Mouse (Mus musculus): ENCODE data around the gene Gm26620. TPM values are rescaled to one million over a fixed set of nuclear protein-coding genes. Genes with fewer than 3 reads are reported as not detected.

The Gm26620 gene
- polyA plus RNA-seq, 1 experiment from 2014 or later: not detected

- no peak overlapping the region for H3K4me2 ChIP-seq (ENCODE audit: low read length)
- peaks cover 0 to under 1% of the 10 kb centered on the region in 2 experiments; a peak in 2 of 4 replicates for H3K4me1 ChIP-seq (ENCODE audit: control insufficient read depth in 2 of 2, insufficient read depth in 2 of 2, low read length in 2 of 2)
- WGBS: 95% methylated on average over 2 of the region's 2 CpGs
These were observed 12.9 kb upstream of the Gm26620 start for GRCm38 (mm10) chr1:170871961-170872360.

GRCm38 (mm10) chr1:170875676-170876075 lies 9.2 kb upstream of the Gm26620 start:
- Histone ChIP-seq H3K36me3 (ENCODE audit: control insufficient read depth, insufficient read depth, low read length) (peaks cover 72% of the 10 kb centered on the region), H3K9me3 (ENCODE audit: control insufficient read depth, low read length) (no peaks in the 10 kb centered on the region), H3K27me3 (ENCODE audit: control insufficient read depth, insufficient read depth, low read length) (no peaks in the 10 kb centered on the region), H3K4me3 (ENCODE audit: control insufficient read depth in 1 of 2, insufficient read depth in 1 of 2, low read depth in 1 of 2, low read length in 2 of 2) (no peak overlapping the region), H3K4me1 (ENCODE audit: control insufficient read depth in 2 of 2, insufficient read depth in 2 of 2, low read length in 2 of 2) (no peaks in the 10 kb centered on the region; a peak in 1 of 4 replicates), H3K4me2 (ENCODE audit: low read length) (no peak overlapping the region), H3K9ac (ENCODE audit: low read length) (no peak overlapping the region), H3K27ac (replicated peaks in 1 of 2; ENCODE audit: control insufficient read depth in 1 of 2, insufficient read depth in 1 of 2, low read depth in 2 of 2, low read length in 2 of 2) (no peak overlapping the region)
- no peak for ATAC-seq (ENCODE audit: insufficient number of reproducible peaks, insufficient read depth, low FRiP score, low read depth)
- 84% methylated on average over 3 of the region's 3 CpGs for WGBS

More at GRCm38 (mm10) chr1:170871961-170872360, 12.9 kb upstream of the Gm26620 start:
- no peak for ATAC-seq (ENCODE audit: insufficient number of reproducible peaks, insufficient read depth, low FRiP score, low read depth)
- Histone ChIP-seq H3K9me3 (ENCODE audit: control insufficient read depth, low read length) (no peaks in the 10 kb centered on the region), H3K9ac (ENCODE audit: low read length) (no peak overlapping the region), H3K36me3 (ENCODE audit: control insufficient read depth, insufficient read depth, low read length) (peaks cover 46% of the 10 kb centered on the region), H3K27ac (replicated peaks in 1 of 2; ENCODE audit: control insufficient read depth in 1 of 2, insufficient read depth in 1 of 2, low read depth in 2 of 2, low read length in 2 of 2) (no peak overlapping the region), H3K4me3 (ENCODE audit: control insufficient read depth in 1 of 2, insufficient read depth in 1 of 2, low read depth in 1 of 2, low read length in 2 of 2) (no peak overlapping the region), H3K27me3 (ENCODE audit: control insufficient read depth, insufficient read depth, low read length) (no peaks in the 10 kb centered on the region)

- Histone ChIP-seq H3K27ac (replicated peaks in 1 of 2; ENCODE audit: control insufficient read depth in 1 of 2, insufficient read depth in 1 of 2, low read depth in 2 of 2, low read length in 2 of 2) (0 out of 4 replicates have a peak overlapping the region, but pooled peaks of 1 of the 2 experiments have one; percentile 14), H3K4me3 (ENCODE audit: control insufficient read depth in 1 of 2, insufficient read depth in 1 of 2, low read depth in 1 of 2, low read length in 2 of 2) (no peak overlapping the region), H3K27me3 (ENCODE audit: control insufficient read depth, insufficient read depth, low read length) (no peaks in the 10 kb centered on the region), H3K36me3 (ENCODE audit: control insufficient read depth, insufficient read depth, low read length) (peaks cover 74% of the 10 kb centered on the region), H3K9ac (ENCODE audit: low read length) (no peak overlapping the region), H3K4me1 (ENCODE audit: control insufficient read depth in 2 of 2, insufficient read depth in 2 of 2, low read length in 2 of 2) (no peaks in the 10 kb centered on the region; a peak in 1 of 4 replicates), H3K4me2 (ENCODE audit: low read length) (no peak overlapping the region), H3K9me3 (ENCODE audit: control insufficient read depth, low read length) (no peaks in the 10 kb centered on the region)
- no peak for ATAC-seq (ENCODE audit: insufficient number of reproducible peaks, insufficient read depth, low FRiP score, low read depth)
- 40% methylated on average over 5 of the region's 5 CpGs for WGBS
These were observed 8.0 kb upstream of the Gm26620 start for GRCm38 (mm10) chr1:170876906-170877305.

GRCm38 (mm10) chr1:170882915-170883485 lies 1.9 kb upstream of the Gm26620 start:
- no peak for ATAC-seq (ENCODE audit: insufficient number of reproducible peaks, insufficient read depth, low FRiP score, low read depth)
- Histone ChIP-seq H3K9ac (ENCODE audit: low read length) (no peak overlapping the region), H3K4me2 (ENCODE audit: low read length) (no peak overlapping the region), H3K9me3 (ENCODE audit: control insufficient read depth, low read length) (no peaks in the 10 kb centered on the region), H3K36me3 (ENCODE audit: control insufficient read depth, insufficient read depth, low read length) (peaks cover 35% of the 10 kb centered on the region), H3K4me1 (ENCODE audit: control insufficient read depth in 2 of 2, insufficient read depth in 2 of 2, low read length in 2 of 2) (peaks cover 4 to 17% of the 10 kb centered on the region in 2 experiments; a peak in 3 of 4 replicates), H3K27ac (replicated peaks in 1 of 2; ENCODE audit: control insufficient read depth in 1 of 2, insufficient read depth in 1 of 2, low read depth in 2 of 2, low read length in 2 of 2) (no peak overlapping the region), H3K27me3 (ENCODE audit: control insufficient read depth, insufficient read depth, low read length) (no peaks in the 10 kb centered on the region), H3K4me3 (ENCODE audit: control insufficient read depth in 1 of 2, insufficient read depth in 1 of 2, low read depth in 1 of 2, low read length in 2 of 2) (no peak overlapping the region)
- WGBS: 78% methylated on average over 5 of the region's 5 CpGs

- Histone ChIP-seq H3K36me3 (ENCODE audit: control insufficient read depth, insufficient read depth, low read length) (peaks cover 24% of the 10 kb centered on the region), H3K4me1 (ENCODE audit: control insufficient read depth in 2 of 2, insufficient read depth in 2 of 2, low read length in 2 of 2) (peaks cover 4 to 17% of the 10 kb centered on the region in 2 experiments; a peak in 3 of 4 replicates), H3K27ac (replicated peaks in 1 of 2; ENCODE audit: control insufficient read depth in 1 of 2, insufficient read depth in 1 of 2, low read depth in 2 of 2, low read length in 2 of 2) (no peak overlapping the region), H3K27me3 (ENCODE audit: control insufficient read depth, insufficient read depth, low read length) (no peaks in the 10 kb centered on the region), H3K9me3 (ENCODE audit: control insufficient read depth, low read length) (no peaks in the 10 kb centered on the region), H3K4me3 (ENCODE audit: control insufficient read depth in 1 of 2, insufficient read depth in 1 of 2, low read depth in 1 of 2, low read length in 2 of 2) (peak overlapping the region; percentile 60 to 99), H3K4me2 (ENCODE audit: low read length) (peak overlapping the region; percentile 96), H3K9ac (ENCODE audit: low read length) (peak overlapping the region; percentile 94)
- ATAC-seq (ENCODE audit: insufficient number of reproducible peaks, insufficient read depth, low FRiP score, low read depth): no peak
- 20% methylated on average over 8 of the region's 8 CpGs for WGBS
These were observed 475 bp upstream of the Gm26620 start for GRCm38 (mm10) chr1:170884390-170884789.

GRCm38 (mm10) chr1:170886044-170886458 lies 1.2 kb downstream of the Gm26620 start:
- 49% methylated on average over 6 of the region's 6 CpGs for WGBS
- no peak overlapping the region for H3K9ac ChIP-seq (ENCODE audit: low read length)
- H3K36me3 ChIP-seq (ENCODE audit: control insufficient read depth, insufficient read depth, low read length): peaks cover 8% of the 10 kb centered on the region; the same call in 1 of the 2 replicates
- ATAC-seq (ENCODE audit: insufficient number of reproducible peaks, insufficient read depth, low FRiP score, low read depth): no peak
- H3K4me1 ChIP-seq (ENCODE audit: control insufficient read depth in 2 of 2, insufficient read depth in 2 of 2, low read length in 2 of 2): peaks cover 4 to 17% of the 10 kb centered on the region in 2 experiments; a peak in 3 of 4 replicates
- H3K9me3 ChIP-seq (ENCODE audit: control insufficient read depth, low read length): no peaks in the 10 kb centered on the region
- no peak overlapping the region for H3K27ac ChIP-seq (replicated peaks in 1 of 2; ENCODE audit: control insufficient read depth in 1 of 2, insufficient read depth in 1 of 2, low read depth in 2 of 2, low read length in 2 of 2)
- no peak overlapping the region for H3K4me3 ChIP-seq (ENCODE audit: control insufficient read depth in 1 of 2, insufficient read depth in 1 of 2, low read depth in 1 of 2, low read length in 2 of 2)
- H3K27me3 ChIP-seq (ENCODE audit: control insufficient read depth, insufficient read depth, low read length): no peaks in the 10 kb centered on the region
- no peak overlapping the region for H3K4me2 ChIP-seq (ENCODE audit: low read length)

GRCm38 (mm10) chr1:170889310-170889709 lies 4.4 kb downstream of the Gm26620 start:
- 77% methylated on average over 4 of the region's 4 CpGs for WGBS
- Histone ChIP-seq H3K4me1 (ENCODE audit: control insufficient read depth in 2 of 2, insufficient read depth in 2 of 2, low read length in 2 of 2) (peaks cover under 1 to 8% of the 10 kb centered on the region in 2 experiments; a peak in 3 of 4 replicates), H3K4me2 (ENCODE audit: low read length) (no peak overlapping the region), H3K9me3 (ENCODE audit: control insufficient read depth, low read length) (no peaks in the 10 kb centered on the region), H3K27ac (replicated peaks in 1 of 2; ENCODE audit: control insufficient read depth in 1 of 2, insufficient read depth in 1 of 2, low read depth in 2 of 2, low read length in 2 of 2) (no peak overlapping the region), H3K9ac (ENCODE audit: low read length) (no peak overlapping the region), H3K36me3 (ENCODE audit: control insufficient read depth, insufficient read depth, low read length) (no peaks in the 10 kb centered on the region), H3K4me3 (ENCODE audit: control insufficient read depth in 1 of 2, insufficient read depth in 1 of 2, low read depth in 1 of 2, low read length in 2 of 2) (no peak overlapping the region), H3K27me3 (ENCODE audit: control insufficient read depth, insufficient read depth, low read length) (no peaks in the 10 kb centered on the region)
- ATAC-seq (ENCODE audit: insufficient number of reproducible peaks, insufficient read depth, low FRiP score, low read depth): no peak

Data from heart, embryonic 14.5 days (tissue).